Mouse (Mus musculus) gastrocnemius, postnatal 4 days (tissue): ENCODE results near the gene Plcd1. TPM values are rescaled to one million over a fixed set of nuclear protein-coding genes. Genes with fewer than 3 reads are reported as not detected.

Source experiments
- DNase-seq, 2 experiments: peaks; one replicate each; pipeline ENCODE4 v3.0.0; 2021 to 2022; ENCODE audit warnings: low spot score in 2 of 2, mixed read lengths in 2 of 2
- total RNA-seq, 2 experiments: library from RNA; stranded (reverse); gene quantifications; 2 replicates each; pipeline ENCODE4 v1.2.3; 2021

Plcd1 gene
- total RNA-seq, 2 experiments from 2014 or later = 16.5 to 17.2 TPM

GRCm38 (mm10) chr9:119060701-119061100 is 32.6 kb downstream of the Plcd1 start:
- DNase-seq = no peak

GRCm38 (mm10) chr9:119058245-119058644 is 35.1 kb downstream of the Plcd1 start:
- no peak for DNase-seq

- DNase-seq = no peak
Measured at GRCm38 (mm10) chr9:119055336-119055735, 38.0 kb downstream of the Plcd1 start.

- DNase-seq = no peak
Measured at GRCm38 (mm10) chr9:119053964-119054576, 39.2 kb downstream of the Plcd1 start.

- DNase-seq = no peak
Measured at GRCm38 (mm10) chr9:119052154-119052944, 41.0 kb downstream of the Plcd1 start, which contains the start of gene Vill. Vill (plus strand) TSS chr9:119052778.

GRCm38 (mm10) chr9:119051158-119051557 is 42.1 kb downstream of the Plcd1 start:
- DNase-seq = no peak

- no peak for DNase-seq
Measured at GRCm38 (mm10) chr9:119048182-119048903, 45.0 kb downstream of the Plcd1 start.

- no peak for DNase-seq
Measured at GRCm38 (mm10) chr9:119040101-119040775, 53.1 kb downstream of the Plcd1 start.

- DNase-seq = no peak
Measured at GRCm38 (mm10) chr9:119038574-119038973, 54.7 kb downstream of the Plcd1 start.

- DNase-seq = no peak
Measured at GRCm38 (mm10) chr9:119037076-119037730, 56.1 kb downstream of the Plcd1 start.

GRCm38 (mm10) chr9:119035836-119036235 is 57.5 kb downstream of the Plcd1 start:
- DNase-seq = peak; percentile 38 to 58

- no peak for DNase-seq
Measured at GRCm38 (mm10) chr9:119034676-119035665, 58.3 kb downstream of the Plcd1 start.

- no peak for DNase-seq
Measured at GRCm38 (mm10) chr9:119034069-119034468, 59.2 kb downstream of the Plcd1 start.

- no peak for DNase-seq
Measured at GRCm38 (mm10) chr9:119033111-119033921, 60.0 kb downstream of the Plcd1 start.

GRCm38 (mm10) chr9:119032538-119032937 is 60.8 kb downstream of the Plcd1 start:
- no peak for DNase-seq

- peak; percentile 55 to 81 for DNase-seq
Measured at GRCm38 (mm10) chr9:119031772-119032171, 61.5 kb downstream of the Plcd1 start.

GRCm38 (mm10) chr9:119031038-119031437 is 62.3 kb downstream of the Plcd1 start:
- no peak for DNase-seq

GRCm38 (mm10) chr9:119029568-119029967 is 63.7 kb downstream of the Plcd1 start:
- DNase-seq = peak; percentile 72 to 73
